Mouse (Mus musculus) induced T-regulatory cell, adult 2 months (primary cell): ENCODE data around the gene Tal1.

ENCODE experiments used
- DNase-seq: peaks from one replicate; pipeline ENCODE4 v3.0.0-alpha.2; 2012; ENCODE audit warnings: low read depth

Tal1 gene

DNA sequence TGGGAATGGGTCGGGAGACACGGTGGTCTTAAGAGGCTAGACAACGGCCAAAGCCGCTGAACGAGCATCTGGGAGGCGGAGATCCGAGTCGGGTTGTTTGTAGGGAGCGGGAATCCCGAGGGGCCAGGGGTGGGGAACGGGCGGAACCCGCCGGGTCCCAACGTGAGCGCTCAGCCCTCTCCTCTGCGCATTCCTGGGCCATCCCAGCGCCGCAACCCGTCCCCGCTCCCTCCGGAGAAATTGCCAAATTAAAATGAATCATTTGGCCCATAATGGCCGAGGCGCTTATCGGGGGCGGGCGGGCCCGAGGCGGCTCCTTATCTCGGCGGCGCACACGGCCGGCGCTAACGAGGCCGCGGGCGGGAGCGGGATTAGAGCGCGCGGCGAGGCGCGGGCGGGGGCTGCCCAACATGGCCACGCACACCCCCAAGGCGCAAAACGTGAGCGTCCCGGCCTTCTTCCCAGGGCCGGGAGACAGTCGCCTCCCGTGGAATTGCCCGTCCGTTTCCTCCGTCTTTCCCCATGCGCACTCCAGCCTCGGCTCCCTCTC, at the start of gene Tal1:
Gene Tal1, plus strand, starts transcription at position 56 of the 550 bp plus-strand sequence.
- no peak for DNase-seq

DNA sequence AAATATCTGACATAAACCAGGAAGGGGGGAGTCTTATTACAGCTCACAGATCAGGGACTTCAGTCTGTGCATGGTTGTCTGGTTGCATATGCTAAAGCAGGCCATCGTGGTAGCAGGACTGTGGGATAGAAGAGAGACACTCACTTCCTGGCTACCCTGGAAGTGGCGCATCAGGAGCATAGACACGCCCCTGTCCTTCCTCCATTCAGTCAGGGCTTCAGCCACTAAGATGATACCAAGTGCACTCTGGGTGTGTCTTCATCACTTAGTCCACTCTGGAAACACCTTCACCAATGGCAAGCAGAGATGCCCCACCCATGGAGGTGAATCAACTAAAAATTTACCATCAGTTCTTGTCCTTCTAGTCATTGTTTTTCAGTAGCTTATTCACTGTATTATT, 42.0 kb upstream of the Tal1 start:
- no peak for DNase-seq

DNA sequence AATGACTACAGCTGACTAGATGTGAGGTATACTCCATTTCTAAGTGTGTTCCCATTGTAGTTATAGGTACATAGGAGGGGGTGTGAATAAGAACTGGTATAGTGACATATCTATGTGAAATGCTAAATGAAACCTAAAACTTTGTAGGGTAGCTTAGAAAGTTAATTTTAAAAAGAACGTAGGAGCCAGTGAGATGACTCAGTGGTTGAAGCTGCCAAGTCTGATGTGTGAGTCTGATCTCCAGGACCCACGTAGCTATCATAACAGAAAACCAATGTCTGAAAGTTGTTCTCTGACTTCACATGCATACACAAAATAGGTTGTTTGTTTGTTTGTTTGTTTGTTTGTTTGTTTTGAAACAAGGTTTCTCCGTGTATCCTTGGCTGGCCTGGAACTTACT, 36.2 kb upstream of the Tal1 start:
- DNase-seq = no peak

DNA sequence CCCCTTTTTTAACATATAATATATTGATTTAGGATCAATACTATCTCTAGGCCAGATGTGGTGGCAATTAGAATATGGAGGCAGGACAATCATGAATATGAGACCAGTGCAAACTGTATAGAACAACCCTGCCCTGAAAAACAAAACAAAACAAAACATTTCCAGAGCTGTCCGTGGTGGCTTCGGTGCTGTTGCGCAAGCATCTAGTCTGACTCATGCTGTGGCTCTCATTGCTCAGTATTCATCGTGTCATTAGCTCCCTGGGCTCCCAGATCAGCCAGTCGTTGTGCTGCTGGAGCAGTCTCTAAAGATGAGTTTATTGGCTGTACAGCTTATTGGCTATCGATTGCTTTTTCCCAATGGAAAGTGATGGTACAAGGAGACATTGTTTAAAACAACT, 21.2 kb upstream of the Tal1 start:
- DNase-seq = no peak

DNA sequence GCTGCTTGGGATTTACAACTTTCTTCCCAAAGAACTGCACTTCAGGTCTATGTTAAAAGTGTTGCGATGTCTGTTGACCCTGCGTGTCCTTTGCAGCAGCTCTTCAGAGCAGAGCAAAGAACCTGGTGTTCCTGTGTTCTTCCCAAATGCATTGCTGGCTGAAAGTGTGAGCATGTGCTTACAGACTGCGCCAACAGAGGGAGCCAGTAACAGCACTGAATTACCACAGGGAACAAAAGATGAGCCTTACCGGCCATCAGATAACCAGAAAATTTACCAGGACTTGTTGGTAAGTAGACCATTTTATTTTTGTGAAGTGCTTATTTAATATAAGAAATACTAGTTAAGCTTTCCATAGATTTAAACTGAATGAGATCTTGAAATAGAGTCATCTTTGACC, 18.0 kb upstream of the Tal1 start:
- DNase-seq = peak; percentile 65

DNA sequence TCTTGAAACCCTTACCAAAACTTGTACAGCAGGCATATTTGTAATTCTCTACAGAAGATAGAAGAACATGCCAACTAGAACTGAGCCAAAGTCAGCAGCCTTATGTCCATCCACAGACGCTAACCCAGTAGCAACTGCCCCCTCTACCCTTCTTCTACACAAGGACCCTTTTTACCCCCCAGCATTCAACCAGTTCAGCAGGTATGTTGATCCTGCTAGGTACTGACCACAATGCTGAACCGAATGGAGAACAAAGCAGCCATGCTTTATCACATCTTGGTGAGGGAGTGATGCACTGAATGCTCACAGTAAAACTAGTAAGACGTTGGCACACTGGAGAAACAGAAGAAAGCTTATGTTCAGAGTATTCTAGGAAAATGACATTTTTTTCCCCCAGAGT, 10.6 kb upstream of the Tal1 start:
- DNase-seq = no peak

DNA sequence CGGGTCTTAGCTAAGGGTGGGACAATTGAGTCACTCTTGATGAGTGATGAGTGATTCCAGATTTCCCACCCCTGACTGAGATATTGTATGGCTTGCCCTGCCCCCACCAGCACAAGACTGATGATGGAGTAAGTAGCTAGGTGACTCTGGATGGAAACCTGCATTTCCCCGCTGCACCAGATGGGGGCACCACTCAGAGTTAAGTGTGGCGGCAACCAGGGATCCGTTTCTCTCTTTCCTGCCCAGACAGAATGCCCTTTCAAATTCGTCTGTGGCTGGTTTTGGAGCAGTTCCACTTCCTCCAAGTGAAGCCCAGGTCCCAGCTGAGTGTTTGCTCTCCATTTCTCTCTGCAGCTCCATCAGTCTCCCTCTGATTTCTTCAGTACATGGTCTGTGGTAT, 8.5 kb upstream of the Tal1 start:
- DNase-seq = peak; percentile 77

DNA sequence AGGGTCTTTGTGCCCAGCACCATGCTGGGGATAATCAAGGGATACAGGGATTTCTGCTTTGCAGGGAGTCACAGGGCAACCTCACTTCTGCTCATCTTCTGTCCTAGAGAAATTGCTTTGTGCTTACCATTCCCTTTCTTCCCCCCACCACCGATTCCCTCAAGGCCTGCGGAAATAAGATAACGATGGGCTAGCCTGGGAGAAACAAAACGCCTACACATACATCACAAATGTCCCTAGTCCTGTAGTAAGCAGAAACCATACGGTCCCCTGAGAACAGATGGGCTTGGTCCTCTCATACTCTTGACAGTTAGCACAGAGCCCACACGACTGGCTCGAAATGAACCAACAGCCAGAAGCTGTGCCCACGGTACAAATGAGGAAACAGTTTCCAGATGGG, 8.0 kb upstream of the Tal1 start:
- no peak for DNase-seq

DNA sequence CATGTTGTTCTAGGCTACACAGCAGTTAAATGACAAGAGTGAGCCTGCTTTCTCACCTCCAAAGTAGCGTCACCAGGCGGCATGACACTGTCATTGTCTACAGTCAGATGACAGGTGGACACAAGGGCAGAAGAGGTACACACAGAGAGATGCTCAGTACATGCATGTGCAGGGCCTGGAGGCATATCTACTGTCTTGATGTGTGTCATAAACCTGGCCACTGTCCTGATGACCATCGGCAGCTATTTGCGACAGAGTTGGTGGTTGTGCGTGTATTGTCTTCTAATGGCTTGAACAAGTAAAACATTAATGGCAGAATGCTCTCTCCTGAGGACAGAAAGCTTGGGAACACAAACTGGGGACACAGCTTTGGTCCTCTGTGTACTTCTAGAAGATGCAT, 5.0 kb upstream of the Tal1 start:
- no peak for DNase-seq

DNA sequence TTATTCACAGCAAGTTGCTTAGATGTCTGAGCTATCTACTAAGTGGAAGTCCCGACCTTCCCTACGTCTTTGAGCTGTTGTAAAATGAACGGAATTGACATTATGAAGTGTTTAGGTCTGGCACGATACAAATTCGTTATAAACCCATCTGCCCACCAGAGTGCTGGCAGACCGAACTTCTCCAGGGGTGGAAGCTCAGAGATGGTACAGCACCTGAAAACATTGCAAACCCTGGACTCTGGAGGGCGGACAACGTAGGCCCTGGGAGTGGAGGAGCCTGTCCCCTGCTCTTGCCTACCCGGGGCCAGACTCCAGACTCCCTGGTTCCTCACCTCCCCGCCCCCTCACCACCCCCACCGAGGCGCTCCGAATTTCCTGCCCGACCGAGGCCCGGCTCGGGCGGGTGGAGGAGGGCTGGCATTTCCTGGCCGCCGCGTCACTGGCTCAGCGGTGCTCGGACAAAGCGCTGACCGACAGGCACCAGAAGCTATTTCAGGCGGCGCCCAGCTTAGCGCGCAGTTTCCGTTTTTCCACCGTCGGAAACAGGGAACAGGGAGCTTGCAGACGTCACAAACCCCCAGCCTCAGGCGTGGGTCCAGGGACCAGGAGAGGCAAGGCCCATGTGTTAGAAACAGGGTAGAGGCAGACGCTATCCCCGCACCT, 3.8 kb upstream of the Tal1 start:
- DNase-seq = no peak

DNA sequence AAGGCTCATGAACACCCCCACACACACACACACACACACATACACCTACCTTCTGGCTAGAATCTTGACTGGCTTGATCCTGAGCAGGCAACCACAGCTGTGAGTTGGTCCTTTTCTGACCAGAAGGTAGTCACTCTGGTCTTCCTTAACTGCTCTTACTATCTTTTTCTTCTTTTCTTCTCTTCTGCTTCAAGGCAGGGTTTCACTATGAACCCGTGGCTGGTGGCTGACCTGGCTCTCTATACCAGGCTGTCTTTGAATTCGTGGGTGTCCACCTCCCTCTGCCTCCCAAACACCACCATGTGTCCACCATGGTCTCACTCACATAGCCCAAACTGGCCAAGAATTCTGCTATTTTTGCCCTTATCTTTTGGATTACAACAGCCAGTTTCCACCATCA, 1.2 kb upstream of the Tal1 start:
- no peak for DNase-seq

DNA sequence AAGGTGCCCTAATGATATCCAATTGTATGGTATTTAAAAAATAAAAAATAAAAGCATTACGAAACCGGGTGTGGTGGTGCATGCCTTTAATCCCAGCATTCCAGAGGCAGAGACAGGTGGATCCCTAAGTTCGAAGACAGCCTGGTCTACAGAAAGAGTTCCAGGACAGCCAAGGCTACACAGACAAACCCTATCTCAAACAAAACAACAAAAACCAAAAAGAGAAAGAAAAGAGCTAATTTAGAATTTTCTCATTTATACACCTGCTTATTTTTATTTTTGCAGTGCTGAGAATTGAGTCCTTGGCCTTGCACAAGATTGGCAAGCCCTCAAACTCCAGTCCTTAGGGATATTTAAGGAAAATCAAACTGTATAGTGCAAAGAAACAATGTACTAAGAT, 535 bp upstream of the Tal1 start:
- no peak for DNase-seq

DNA sequence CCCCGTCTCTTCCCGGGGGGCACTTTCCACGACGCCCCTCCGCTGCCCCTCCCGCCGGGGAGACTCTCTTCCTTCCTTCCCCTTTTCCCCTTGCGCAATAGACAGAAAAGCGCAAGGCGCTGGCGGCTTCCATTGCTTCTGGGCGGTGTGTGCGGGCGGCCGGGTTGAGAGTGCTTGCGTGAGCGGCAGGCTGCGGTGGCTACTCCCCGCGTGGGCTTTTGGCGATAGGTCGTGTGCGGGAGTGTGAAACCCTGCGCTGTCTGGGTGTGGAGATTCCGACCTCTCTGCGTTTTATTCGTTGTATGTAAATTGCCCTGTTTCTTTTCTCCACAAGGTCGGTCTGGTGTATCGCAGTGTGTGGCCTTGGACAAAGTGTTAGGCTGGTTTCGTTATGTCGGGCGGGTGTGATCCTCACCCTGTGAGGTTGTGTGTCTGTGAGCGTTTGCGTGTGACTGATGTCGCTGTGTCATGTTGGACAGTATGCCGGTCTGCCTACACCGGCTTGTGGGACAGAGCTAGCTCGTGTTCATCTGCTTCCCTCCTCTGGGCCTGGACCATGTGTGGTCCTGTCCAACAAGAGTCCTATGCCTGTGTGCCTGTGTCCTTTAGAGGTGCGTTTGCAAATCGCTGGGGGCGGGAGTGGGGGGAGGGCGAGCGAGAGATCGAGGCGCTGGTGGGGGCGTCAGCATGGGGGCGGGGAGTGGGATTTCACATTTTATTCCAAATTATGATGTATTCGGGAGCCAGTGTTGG, 871 bp downstream of the Tal1 start:
- DNase-seq = peak; percentile 65

DNA sequence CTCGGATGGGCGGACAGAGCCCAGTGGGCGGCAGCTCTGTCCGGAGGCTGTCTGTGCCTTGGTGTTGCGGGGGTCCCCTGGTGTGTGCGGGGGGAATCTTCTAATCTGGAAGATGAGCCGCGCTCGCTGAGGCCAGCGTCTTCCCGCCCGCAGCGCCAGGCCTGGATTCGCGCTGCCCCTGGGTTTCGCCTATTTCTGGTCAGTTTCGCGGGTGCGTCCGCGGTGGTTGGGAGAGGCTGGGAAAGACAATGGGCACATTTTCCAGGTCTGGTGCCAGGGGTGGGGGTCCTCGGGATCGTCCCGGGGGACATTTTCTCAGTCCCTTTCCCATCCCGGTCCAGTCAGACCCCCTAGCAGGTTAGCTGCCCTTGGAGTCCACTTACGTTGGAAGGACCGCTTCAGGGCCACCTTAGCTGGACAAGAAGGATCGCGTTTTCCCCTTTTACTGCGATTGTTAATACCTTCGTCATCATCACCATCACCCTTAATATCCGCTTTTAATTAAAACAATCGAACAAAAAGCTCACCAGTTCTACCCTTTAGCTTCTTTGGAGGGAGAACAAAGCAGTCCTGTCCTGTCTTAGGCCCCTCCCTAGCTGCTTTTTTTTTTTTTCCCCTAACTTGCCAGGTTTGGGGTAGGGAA, 1.6 kb downstream of the Tal1 start:
- no peak for DNase-seq

DNA sequence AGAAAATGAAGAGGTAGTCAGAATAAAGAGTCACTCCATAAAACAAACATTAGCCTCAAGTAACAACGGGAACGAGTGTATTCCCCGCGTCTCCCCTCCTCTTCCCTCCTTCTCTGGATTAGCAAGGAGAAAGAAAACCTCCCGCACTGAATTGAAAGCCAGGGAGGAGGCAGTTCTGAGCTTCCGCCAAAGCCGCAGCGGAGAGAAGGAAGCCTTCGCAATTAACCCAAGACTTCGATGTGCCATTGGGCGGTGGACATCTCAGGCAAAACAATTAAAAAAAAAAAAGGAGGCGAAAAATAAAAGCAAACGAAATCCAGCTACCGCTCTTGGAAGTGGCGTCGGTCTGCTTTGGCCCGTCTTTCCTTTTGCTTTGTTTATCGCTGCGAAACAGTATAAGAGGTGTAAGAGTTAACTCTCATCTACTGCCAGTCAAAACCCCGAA, 2.1 kb downstream of the Tal1 start:
- DNase-seq = peak; percentile 60

DNA sequence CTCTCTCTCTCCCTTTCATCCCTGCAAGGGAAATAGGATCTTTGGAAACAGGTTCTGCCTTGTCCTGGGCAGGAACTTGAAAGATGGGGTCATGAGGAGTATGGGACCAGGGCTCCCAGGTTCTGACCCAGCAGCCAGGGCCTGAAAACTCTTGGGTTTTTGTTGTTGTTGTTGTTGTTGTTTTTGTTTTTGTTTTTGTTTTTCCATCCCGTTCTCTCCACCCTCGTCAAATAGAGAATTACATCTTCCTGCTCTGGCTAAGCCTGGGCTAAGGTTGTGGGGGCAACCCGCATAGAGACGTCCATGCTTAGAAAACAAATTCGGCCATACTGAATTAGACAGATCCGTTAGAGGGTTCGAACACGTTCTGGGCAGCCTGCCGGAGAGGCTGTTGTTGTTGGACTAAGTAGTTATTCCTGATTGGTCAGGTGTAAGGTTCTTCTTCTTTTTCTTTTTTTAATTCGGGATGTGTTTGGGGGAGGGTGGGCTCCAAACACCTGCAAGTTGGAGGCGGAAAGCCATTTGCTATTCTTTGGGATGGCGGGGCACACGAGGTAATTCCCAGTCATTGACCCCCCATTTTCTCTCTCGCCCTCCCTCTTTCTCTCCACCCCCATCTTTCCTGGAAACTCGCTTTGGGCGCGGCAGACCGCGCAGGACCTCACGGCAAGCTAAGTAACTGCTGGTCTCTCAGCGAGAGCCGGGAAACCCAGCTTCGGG, 2.8 kb downstream of the Tal1 start:
- no peak for DNase-seq

DNA sequence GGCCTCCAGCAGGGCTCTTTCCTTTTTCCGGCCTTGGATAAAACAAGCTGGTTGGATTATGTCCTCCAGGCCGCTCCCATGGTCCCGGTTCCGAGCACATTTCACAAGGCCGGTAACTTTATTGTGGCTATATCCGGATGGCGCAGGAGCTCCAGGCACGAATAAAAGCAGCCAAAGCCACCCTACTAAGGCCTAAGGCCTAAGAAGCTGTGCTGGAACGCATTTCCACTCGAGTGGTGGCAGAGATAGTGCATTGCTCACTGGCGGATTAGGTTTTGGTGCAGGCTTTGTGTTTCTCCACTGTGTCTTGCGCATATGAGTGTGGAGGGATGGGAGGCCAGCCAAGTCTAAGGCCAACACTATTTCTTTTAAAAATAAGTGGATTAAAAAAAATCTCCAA, 3.6 kb downstream of the Tal1 start:
- DNase-seq = no peak

DNA sequence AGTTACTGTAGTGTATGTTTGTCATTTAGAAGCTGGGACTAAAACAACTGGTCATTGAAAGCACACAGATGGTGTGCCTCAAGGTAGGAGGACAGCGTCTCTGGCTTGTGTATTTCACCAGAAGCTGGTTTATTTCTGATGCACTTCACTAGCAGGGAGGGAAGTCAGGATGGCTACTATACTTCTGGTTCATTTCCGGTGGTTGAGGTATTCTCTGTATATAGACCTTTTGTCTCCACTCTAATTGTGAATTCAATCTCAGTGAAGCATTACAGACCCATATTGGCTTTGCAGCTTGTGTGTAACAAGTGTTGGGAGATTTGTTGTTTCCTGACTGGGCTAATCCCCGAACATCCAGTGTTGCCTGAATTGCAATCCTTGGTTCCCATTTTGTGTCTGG, 4.5 kb downstream of the Tal1 start:
- no peak for DNase-seq

DNA sequence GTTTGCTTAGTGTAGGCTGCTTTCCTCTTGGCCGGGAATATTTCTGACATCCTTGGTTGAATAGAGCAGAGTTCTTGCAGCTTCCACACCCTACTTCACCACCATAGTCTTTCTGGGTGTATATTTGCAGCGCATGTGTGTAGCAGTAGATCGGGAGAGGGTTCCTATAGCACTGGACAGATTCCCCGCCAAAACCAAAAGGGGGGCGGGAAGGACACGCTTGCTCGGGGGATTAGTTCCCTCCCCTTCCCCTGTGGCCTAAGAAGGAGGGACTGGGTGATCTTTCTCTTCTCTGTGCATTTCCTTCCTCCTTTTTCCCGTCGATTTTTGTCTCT, 6.3 kb downstream of the Tal1 start:
- DNase-seq = no peak

DNA sequence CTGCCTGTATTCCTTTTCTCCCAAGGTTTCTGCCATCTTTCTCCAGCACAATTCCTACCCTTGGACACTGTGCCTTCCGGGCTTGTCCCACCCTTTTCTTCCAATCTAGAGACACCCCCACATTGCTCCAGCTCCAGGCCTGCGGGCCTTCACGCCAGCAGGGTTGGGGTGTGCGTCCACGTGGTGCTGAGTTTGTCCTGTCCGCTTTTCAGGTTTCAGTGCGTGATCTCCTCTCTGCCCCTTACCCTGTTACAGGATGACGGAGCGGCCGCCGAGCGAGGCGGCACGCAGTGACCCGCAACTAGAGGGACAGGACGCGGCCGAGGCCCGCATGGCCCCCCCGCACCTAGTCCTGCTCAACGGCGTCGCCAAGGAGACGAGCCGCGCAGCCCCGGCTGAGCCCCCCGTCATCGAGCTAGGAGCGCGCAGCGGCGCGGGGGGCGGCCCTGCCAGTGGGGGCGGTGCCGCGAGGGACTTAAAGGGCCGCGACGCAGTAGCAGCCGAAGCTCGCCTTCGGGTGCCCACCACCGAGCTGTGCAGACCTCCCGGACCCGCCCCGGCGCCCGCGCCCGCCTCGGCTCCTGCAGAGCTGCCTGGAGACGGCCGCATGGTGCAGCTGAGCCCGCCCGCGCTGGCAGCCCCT, 6.8 kb downstream of the Tal1 start:
- DNase-seq = peak; percentile 40

DNA sequence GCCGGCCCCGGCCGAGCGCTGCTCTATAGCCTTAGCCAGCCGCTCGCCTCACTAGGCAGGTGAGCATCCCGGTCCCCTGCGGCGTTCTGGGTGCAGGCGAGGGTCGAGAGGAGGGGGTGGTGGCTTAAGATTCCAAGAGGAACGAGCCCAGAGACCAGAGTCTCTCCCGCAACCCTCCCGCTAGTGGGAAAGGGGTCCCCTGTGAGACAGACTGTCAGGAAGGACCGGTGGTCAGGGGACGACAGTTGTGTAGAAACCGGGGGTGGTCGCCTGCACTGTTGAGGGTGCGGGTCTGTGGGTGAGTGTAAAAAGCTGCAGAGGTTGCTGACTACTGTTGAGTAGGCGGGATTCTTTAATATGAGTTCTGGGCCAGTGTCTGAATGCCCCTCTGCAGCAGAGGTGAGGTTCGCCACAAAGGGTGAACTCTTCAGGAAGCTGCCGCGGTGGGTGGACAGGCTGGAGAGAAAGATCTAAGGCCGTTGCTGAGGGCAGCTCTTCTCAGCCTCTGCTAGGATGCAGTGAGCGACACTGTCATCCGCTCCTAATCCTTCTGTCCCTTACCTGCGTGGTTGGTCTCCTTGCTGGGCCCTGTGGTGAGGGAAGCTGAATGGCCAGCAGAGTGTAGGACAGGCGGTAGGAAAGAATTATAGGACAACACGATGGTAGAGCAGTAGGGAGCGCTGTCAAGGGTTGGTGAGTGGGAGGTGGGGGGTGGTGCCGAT, 7.5 kb downstream of the Tal1 start:
- DNase-seq = no peak
